Mouse (Mus musculus) limb, embryonic 15.5 days (tissue): ENCODE measurements at regions not wholly inside any gene's neighbourhood (a gene's known extent, or its start where the extent isn't known, plus 50 kb on each side); places are given as distances from the start of the nearest gene placed in this dataset.
"Not testable (repeated sequence)": the region's sequence is repeated elsewhere in the genome, so short reads cannot be mapped to it uniquely, and the experiment has no call there.

Experiments
- ATAC-seq: fragments of 200-750 bp; cut with Nextera tagmentation; 2 replicates; pipeline ENCODE4 v1.8.0; 2017; ENCODE audit warnings: low read depth, moderate TSS enrichment; ENCODE audit not compliant: insufficient number of reproducible peaks, low FRiP score, low TSS enrichment
- H3K27ac ChIP-seq: fragments of 300-500 bp; sonication (generic); 2 replicates; pipeline ENCODE4 v1.5.1; 2015; ENCODE audit warnings: moderate library complexity, mild to moderate bottlenecking, inconsistent platforms
- H3K27me3 ChIP-seq: fragments of 300-500 bp; sonication (generic); 2 replicates; pipeline ENCODE4 v1.6.1; 2015; ENCODE audit warnings: inconsistent platforms
- H3K36me3 ChIP-seq: fragments of 300-500 bp; sonication (generic); 2 replicates; pipeline ENCODE4 v1.6.1; 2015; ENCODE audit warnings: inconsistent platforms
- H3K4me1 ChIP-seq: fragments of 300-500 bp; sonication (generic); 2 replicates; pipeline ENCODE4 v1.6.1; 2015; ENCODE audit warnings: inconsistent platforms
- H3K4me2 ChIP-seq: fragments of 300-500 bp; sonication (generic); 2 replicates; pipeline ENCODE4 v1.6.1; 2015; ENCODE audit warnings: mild to moderate bottlenecking, inconsistent platforms
- H3K4me3 ChIP-seq: fragments of 300-500 bp; sonication (generic); 2 replicates; pipeline ENCODE4 v1.5.1; 2015; ENCODE audit warnings: mild to moderate bottlenecking, inconsistent platforms
- H3K9ac ChIP-seq: fragments of 300-500 bp; sonication (generic); 2 replicates; pipeline ENCODE4 v1.6.1; 2015; ENCODE audit warnings: inconsistent platforms
- H3K9me3 ChIP-seq: fragments of 300-500 bp; sonication (generic); 2 replicates; pipeline ENCODE4 v1.6.1; 2016; ENCODE audit warnings: inconsistent platforms
- WGBS: fragments of 180-500 bp; shearing (Covaris S2); methylation state at CpG from one replicate; pipeline ENCODE4 v1.1.7; 2015; 5-methylcytosine and 5-hydroxymethylcytosine counted together

DNA sequence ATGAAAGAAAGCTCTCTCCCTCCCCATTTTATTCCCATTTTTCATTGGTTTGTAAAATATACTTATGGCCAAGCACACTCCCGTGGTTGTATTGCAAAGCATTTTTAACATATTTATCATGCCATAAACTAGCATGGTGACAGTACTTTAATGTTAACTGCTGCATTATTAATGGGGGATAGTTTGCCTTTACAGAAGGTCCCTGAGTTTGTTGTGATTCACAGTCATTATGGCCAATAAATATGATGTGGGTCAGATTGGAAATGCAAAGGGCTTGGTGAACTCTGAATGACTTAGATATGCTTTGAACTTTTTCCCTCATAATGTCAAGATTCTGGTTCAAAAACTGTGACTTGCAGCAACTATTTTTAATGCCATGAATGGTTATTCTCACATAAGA is 157.1 kb downstream of the Fam174a start:
- H3K9me3 ChIP-seq = no peaks in the 10 kb centered on the region

DNA sequence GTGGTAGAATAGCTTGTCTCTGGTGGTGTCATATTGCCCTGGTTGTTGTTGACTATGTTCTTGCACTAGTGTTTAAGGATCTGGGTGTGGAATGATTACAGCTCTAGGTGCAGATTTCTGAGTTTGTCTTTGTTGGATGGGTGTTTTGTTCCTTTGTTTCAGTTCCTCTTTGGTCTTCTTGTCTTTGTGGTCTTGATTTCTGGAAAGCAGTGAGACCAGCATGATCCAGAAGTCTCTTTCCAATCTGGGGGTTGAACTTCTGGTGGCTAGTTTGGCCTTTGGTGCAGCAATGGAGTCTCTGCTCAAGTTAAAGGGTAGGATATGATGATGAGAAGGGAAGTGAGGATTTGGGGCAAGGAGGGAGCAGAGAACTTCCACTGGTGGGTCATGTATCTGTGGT is 174.4 kb downstream of the St8sia4 start:
- Histone ChIP-seq H3K36me3 (no peaks in the 10 kb centered on the region), H3K9ac (no peak overlapping the region), H3K4me2 (no peak overlapping the region), H3K27ac (no peak overlapping the region), H3K4me1 (no peaks in the 10 kb centered on the region), H3K9me3 (no peaks in the 10 kb centered on the region), H3K27me3 (no peaks in the 10 kb centered on the region), H3K4me3 (no peak overlapping the region)
- no peak for ATAC-seq

More for the DNA sequence above, 157.1 kb downstream of the Fam174a start:
- Histone ChIP-seq H3K36me3 (no peaks in the 10 kb centered on the region), H3K27me3 (no peaks in the 10 kb centered on the region), H3K4me3 (no peak overlapping the region), H3K4me1 (no peaks in the 10 kb centered on the region), H3K9ac (no peak overlapping the region), H3K27ac (no peak overlapping the region), H3K4me2 (no peak overlapping the region)
- 34% methylated on average over 1 of the region's 1 CpGs for WGBS
- ATAC-seq = no peak

DNA sequence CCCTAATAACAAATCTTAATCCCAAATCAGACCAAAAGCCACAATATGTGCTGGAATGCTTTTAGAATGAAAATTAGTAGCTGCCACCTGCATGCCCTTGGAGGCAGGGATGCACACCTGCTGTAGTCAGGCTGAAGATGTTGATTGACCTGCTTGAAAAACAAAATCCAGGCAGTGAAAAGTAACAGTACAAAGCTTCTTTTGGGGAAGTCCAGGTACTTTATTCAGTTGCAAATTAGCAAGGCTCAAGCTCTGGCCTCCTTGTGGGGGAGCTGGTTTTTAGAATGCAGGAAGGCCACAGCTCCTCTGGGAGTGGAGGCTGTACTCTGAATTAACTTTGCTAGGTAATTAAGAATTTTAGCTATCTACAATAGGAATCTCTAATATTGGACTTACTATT is 166.7 kb downstream of the St8sia4 start:
- not testable (repeated sequence) for H3K36me3 ChIP-seq, H3K4me2 ChIP-seq, H3K4me3 ChIP-seq, ATAC-seq, H3K27ac ChIP-seq, H3K9ac ChIP-seq, H3K9me3 ChIP-seq, H3K27me3 ChIP-seq, H3K4me1 ChIP-seq

DNA sequence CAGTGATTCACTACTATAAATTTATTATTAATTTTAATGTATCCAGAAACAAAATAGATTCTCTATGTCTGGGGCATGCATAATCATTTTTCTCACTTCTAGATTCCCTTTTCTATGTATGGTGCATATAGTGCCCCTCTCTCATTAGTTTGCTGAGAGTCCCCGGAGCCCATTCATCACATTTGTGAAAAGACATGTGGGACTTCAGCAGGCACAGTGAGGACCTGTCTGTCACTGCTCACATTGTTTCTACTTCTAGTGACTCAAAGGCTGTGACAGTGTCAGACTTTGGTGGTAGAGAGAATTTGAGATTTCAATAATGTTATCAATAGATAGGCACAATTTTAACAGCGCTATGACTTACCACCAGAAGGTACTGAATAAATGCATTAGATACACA is 158.7 kb downstream of the St8sia4 start:
- H3K36me3 ChIP-seq = no peaks in the 10 kb centered on the region
- no peaks in the 10 kb centered on the region for H3K27me3 ChIP-seq
- WGBS = 92% methylated on average over 2 of the region's 2 CpGs
- H3K4me2 ChIP-seq = no peak overlapping the region
- no peak overlapping the region for H3K4me3 ChIP-seq
- ATAC-seq = no peak
- H3K4me1 ChIP-seq = no peaks in the 10 kb centered on the region
- H3K27ac ChIP-seq = no peak overlapping the region
- H3K9ac ChIP-seq = no peak overlapping the region
- H3K9me3 ChIP-seq = no peaks in the 10 kb centered on the region

DNA sequence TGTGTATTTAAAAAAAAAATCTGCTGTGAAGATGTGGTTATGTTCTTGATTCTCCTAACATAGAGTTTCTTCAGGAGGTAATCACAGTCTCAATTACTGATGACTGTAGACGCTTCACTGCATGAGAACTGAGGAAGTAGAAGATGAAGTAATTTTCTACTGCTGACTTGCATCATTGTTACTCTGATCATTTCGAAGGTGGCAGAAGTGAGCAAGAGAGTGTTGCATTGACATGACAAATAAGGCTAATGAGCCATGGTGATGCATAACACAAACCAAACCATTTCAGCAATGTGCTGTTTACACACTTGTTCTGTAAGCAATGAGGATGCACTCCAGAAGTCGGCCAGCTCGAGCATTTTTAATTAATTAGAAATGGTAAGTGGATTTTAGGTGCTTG is 138.6 kb downstream of the St8sia4 start:
- Histone ChIP-seq H3K27ac (no peak overlapping the region), H3K4me2 (no peak overlapping the region), H3K36me3 (no peaks in the 10 kb centered on the region), H3K9ac (no peak overlapping the region), H3K27me3 (no peaks in the 10 kb centered on the region), H3K4me1 (no peaks in the 10 kb centered on the region), H3K9me3 (no peaks in the 10 kb centered on the region), H3K4me3 (no peak overlapping the region)
- WGBS = 63% methylated on average over 4 of the region's 4 CpGs
- no peak for ATAC-seq

DNA sequence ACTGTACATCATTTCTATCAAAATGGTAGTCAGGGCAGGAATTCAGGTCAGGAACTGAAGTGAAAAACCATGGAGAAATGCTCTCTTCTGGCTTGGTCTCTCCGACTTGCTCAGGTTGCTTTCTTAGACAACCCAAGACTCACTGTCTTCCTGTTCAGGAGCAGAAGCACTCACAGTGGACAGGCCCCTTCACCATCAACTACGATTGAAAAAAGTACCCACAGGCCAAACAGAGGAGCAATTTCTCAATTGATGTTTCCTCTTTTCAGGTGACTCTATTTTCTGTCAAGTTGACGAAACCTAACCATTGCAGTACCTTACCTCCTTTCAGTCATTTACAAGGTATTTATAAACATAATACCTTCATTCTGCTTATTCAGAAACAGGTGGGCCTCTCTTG is 136.4 kb downstream of the St8sia4 start:
- no peaks in the 10 kb centered on the region for H3K36me3 ChIP-seq
- H3K9me3 ChIP-seq = no peaks in the 10 kb centered on the region
- H3K9ac ChIP-seq = no peak overlapping the region
- ATAC-seq = no peak
- no peaks in the 10 kb centered on the region for H3K4me1 ChIP-seq
- 74% methylated on average over 3 of the region's 3 CpGs for WGBS
- no peak overlapping the region for H3K27ac ChIP-seq
- no peak overlapping the region for H3K4me3 ChIP-seq
- no peaks in the 10 kb centered on the region for H3K27me3 ChIP-seq
- H3K4me2 ChIP-seq = no peak overlapping the region
